Mouse (Mus musculus) liver, embryonic 16.5 days (tissue): ENCODE data around the gene Zfp683. TPM values are rescaled to one million over a fixed set of nuclear protein-coding genes. Genes with fewer than 3 reads are reported as not detected.

Source experiments
- ATAC-seq: fragments of 200-750 bp; cut with Nextera tagmentation; 2 replicates; pipeline ENCODE4 v1.8.0; 2017; ENCODE audit warnings: low read depth, mild to moderate bottlenecking, moderate number of reproducible peaks, moderate library complexity
- H3K27ac ChIP-seq: fragments of 300-500 bp; sonication (generic); 2 replicates; pipeline ENCODE4 v1.5.1; 2014; ENCODE audit warnings: mild to moderate bottlenecking, low read length
- H3K27me3 ChIP-seq: fragments of 300-500 bp; sonication (generic); 2 replicates; pipeline ENCODE4 v1.6.1; 2014; ENCODE audit warnings: low read depth, low read length, mixed read lengths; ENCODE audit not compliant: control insufficient read depth, insufficient read depth
- H3K36me3 ChIP-seq: fragments of 300-500 bp; sonication (generic); 2 replicates; pipeline ENCODE4 v1.6.1; 2014; ENCODE audit warnings: mild to moderate bottlenecking; ENCODE audit not compliant: control insufficient read depth, insufficient read depth
- H3K4me1 ChIP-seq: fragments of 300-500 bp; sonication (generic); 2 replicates; pipeline ENCODE4 v1.6.1; 2014; ENCODE audit warnings: low read depth, low read length, mixed read lengths; ENCODE audit not compliant: control insufficient read depth
- H3K4me2 ChIP-seq: fragments of 300-500 bp; sonication (generic); 2 replicates; pipeline ENCODE4 v1.6.1; 2014; ENCODE audit warnings: low read depth, low read length, mixed read lengths
- H3K4me3 ChIP-seq: fragments of 300-500 bp; sonication (generic); 2 replicates; pipeline ENCODE4 v1.5.1; 2014; ENCODE audit warnings: low read depth, mild to moderate bottlenecking, low read length
- H3K9ac ChIP-seq: fragments of 300-500 bp; sonication (generic); 2 replicates; pipeline ENCODE4 v1.6.1; 2014; ENCODE audit warnings: low read depth, low read length
- H3K9me3 ChIP-seq: fragments of 300-500 bp; sonication (generic); replicated peaks from 2 replicates; pipeline ENCODE4 v1.6.1; 2016; ENCODE audit warnings: low read length; ENCODE audit not compliant: control insufficient read depth
- WGBS: fragments of 180-500 bp; shearing (Covaris S2); extraction: QIAGEN DNeasy Blood & Tissue Kit; methylation state at CpG from one replicate; pipeline ENCODE4 v1.1.7; 2014; ENCODE audit not compliant: insufficient replicate concordance; 5-methylcytosine and 5-hydroxymethylcytosine counted together
- polyA plus RNA-seq: library from polyadenylated mRNA; unstranded; fragments of >200 nt; fragmentation: Nextera tagmentation; extraction: Ambion mirVana; gene quantifications from 2 replicates; pipeline ENCODE4 v1.2.1, GENCODE M21; 2015

Zfp683 gene
- polyA plus RNA-seq, 1 experiment from 2014 or later: not detected

DNA sequence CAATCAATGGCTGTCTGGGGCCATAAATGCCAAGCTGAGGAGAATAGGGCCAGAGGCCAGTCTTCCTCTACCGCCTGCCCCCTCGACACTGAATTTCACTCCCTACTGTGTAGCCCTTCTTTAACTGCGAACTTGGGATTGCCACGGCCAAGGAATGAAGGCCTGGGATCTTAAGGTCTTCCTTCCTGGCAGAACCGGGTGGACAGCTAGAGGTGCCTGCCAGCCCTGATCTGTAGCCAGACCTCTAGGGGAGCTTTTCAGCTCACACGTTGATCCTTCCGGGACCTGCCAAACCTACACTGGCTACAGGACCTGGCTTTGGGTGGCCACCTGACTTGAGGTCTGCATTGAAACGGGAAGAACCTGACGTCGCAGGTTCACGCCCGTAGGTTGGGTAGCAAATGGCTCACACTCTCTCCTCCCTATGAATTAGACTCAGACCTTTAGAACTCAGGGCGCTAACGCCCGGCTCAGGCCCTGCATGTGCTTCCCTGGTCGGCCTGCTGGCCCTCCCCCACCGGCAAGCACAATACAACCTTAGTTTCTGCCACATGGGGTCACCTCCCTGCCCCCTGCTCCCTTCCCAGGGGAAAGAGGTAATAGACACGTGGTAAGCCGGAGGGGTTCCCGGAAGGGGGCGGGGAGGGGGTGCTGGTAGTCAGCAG is 36.3 kb upstream of the Zfp683 start:
- no peak overlapping the region for H3K27ac ChIP-seq
- peaks cover 46% of the 10 kb centered on the region for H3K27me3 ChIP-seq
- H3K4me3 ChIP-seq: no peak overlapping the region
- WGBS: 7% methylated on average over 21 of the region's 21 CpGs
- H3K9ac ChIP-seq: no peak overlapping the region
- ATAC-seq: no peak
- no peaks in the 10 kb centered on the region for H3K9me3 ChIP-seq
- no peaks in the 10 kb centered on the region for H3K36me3 ChIP-seq
- H3K4me1 ChIP-seq: peaks cover 7% of the 10 kb centered on the region
- H3K4me2 ChIP-seq: peak overlapping the region; percentile 41

DNA sequence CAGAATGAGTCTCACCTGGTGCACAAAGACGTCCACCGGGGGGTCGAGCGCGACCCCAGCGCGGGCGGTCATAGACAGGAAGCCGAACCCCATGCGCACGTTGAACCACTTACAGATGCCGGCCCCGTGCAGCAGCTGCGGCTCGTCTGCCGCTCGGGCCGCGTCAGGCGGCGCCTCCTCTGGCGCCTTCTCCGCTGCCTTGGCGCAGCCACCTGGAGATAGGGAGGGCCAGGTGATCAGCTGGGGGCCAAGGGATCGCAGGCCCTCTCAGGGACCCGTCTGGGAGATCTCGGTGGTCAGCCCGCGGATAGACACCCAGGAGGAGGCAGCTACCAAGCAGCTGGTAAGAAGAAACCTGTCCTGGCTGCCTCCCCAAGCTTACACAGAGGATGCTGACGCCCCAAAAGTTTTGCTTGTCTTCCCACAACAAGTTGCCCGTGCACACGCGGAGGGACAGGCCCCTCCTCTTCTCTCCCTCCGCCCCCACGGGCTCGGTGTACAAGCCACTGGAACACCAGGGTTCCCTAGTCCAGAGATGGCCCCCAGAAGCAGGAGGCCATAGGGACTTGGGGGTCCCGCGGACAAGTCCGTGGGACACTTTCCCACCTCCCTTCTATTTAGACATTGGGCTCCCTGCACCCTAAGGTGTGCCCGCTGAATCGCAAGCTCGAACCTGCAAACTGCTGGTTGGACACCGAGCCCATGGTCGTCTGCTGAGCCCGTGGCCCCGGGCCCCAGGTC is 35.4 kb upstream of the Zfp683 start:
- Histone ChIP-seq H3K27me3 (peaks cover 46% of the 10 kb centered on the region), H3K36me3 (no peaks in the 10 kb centered on the region), H3K4me2 (peak overlapping the region; percentile 41), H3K4me1 (peaks cover 7% of the 10 kb centered on the region), H3K9me3 (no peaks in the 10 kb centered on the region), H3K4me3 (peak overlapping the region; percentile 29; the same call in 1 of the 2 replicates), H3K9ac (no peak overlapping the region), H3K27ac (no peak overlapping the region)
- ATAC-seq: no peak
- under 1% methylated on average over 46 of the region's 46 CpGs for WGBS

DNA sequence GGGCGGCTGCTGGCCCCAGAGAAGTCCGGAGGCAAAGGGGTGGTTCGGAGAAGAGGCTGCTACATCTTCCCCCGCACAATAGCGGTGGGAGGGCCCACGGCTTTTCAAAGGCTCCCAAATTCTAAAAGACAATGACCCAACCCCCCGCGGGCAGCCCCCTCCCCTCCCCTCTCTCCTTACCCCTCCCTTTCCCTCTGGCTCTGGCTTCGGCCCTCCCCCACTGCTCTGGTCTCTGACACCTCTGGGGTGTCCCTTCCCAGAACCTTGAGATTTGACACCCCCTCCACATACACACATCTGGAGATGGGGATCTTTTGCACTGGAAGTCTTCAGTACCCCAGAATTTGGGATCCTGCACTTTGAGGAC is 34.9 kb upstream of the Zfp683 start, which contains the start of gene Lin28a:
Gene Lin28a (minus strand): TSS at position 63 of the 367 bp plus-strand sequence.
- ATAC-seq: no peak
- H3K9ac ChIP-seq: no peak within 1 kb of the TSS
- 0% methylated on average over 9 of the region's 9 CpGs for WGBS
- H3K4me1 ChIP-seq: peaks cover 7% of the 10 kb centered on the region
- H3K36me3 ChIP-seq: no peaks in the 10 kb centered on the region
- no peak within 1 kb of the TSS for H3K27ac ChIP-seq
- H3K4me2 ChIP-seq: peak within 1 kb of the TSS; percentile 41
- H3K27me3 ChIP-seq: peaks cover 46% of the 10 kb centered on the region
- H3K4me3 ChIP-seq: peak within 1 kb of the TSS; percentile 29; the same call in 1 of the 2 replicates
- no peaks in the 10 kb centered on the region for H3K9me3 ChIP-seq

DNA sequence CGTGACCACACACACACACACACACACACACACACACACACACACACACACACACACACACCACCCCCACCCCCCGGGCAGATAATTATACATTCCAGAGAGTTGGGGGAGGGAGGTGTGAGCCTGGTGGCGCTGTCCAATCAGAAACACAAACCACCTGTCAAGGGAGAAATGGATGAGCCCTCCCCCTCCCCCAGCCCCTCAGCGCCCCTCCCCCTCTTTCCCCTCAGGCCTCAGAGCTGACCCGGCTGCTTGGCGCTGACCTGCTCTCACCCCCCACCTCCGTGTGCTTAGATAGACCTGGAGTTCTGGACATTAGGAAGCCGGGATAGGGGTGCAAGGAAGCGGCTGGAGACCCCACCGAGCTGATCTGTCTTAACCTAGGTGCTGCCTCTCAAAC is 34.4 kb upstream of the Zfp683 start:
- H3K36me3 ChIP-seq: no peaks in the 10 kb centered on the region
- ATAC-seq: no peak
- H3K4me3 ChIP-seq: no peak overlapping the region
- H3K27ac ChIP-seq: no peak overlapping the region
- H3K4me2 ChIP-seq: no peak overlapping the region
- peaks cover 7% of the 10 kb centered on the region for H3K4me1 ChIP-seq
- peaks cover 46% of the 10 kb centered on the region for H3K27me3 ChIP-seq
- 4% methylated on average over 9 of the region's 10 CpGs for WGBS
- H3K9me3 ChIP-seq: no peaks in the 10 kb centered on the region
- H3K9ac ChIP-seq: no peak overlapping the region

DNA sequence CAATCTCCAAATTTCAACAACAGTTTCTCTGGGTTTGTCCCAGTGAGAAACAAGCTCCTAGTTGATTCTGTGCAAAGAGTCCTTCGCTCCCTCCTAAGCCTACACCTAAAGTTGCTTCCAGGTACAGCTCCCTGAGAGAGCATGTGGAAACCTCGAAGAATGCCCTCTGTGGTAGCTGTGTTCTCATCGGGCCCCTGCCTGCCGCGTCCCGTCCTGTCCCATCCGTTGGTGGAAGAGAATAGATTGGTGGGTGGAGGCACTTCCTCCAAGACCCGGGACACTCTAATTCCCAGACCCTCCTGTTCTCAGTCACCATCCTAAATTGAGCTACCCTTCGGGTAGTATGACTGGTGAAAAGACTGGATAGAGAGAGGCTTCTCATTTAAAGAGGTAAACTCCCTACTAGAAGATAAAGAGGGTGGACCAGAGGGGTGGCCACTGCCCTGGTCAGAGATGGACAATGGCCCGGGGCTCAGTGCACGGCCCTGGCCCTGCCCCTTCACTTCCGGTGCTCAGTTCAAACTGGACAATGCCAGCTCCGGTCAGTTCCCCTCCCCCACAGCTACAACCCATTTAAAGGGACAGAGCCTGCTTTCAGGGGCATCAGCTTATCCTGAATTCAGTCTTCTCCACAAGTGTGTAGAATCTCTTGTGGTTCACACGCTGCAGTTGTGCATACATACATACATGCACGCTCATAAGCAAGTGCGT is 33.8 kb upstream of the Zfp683 start:
- H3K4me1 ChIP-seq: peaks cover 7% of the 10 kb centered on the region
- H3K9me3 ChIP-seq: no peaks in the 10 kb centered on the region
- whole genome bisulfite sequencing: 5% methylated on average over 16 of the region's 16 CpGs
- H3K9ac ChIP-seq: no peak overlapping the region
- peaks cover 46% of the 10 kb centered on the region for H3K27me3 ChIP-seq
- H3K4me2 ChIP-seq: no peak overlapping the region
- H3K27ac ChIP-seq: no peak overlapping the region
- ATAC-seq: no peak
- H3K4me3 ChIP-seq: no peak overlapping the region
- H3K36me3 ChIP-seq: no peaks in the 10 kb centered on the region

DNA sequence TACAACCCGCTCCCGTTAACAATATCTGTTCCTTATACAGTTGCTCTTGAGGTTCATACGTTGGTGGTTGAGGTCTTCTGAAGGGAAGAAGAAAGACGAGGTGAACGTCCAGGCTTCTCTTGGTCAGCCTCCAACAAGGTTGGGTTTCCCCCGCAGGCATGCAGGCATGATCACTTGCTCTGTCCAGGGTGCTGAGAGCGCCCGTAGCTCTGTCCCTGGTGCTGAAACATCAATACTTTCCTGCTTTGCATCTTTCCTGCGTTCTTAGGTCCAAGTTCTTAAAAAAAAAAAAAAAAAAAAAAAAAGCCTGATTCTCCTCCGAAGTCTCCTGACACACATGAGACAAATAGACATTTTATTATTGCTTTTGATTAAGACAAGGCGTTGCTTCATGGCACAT is 33.0 kb upstream of the Zfp683 start:
- H3K9me3 ChIP-seq: no peaks in the 10 kb centered on the region
- no peaks in the 10 kb centered on the region for H3K36me3 ChIP-seq
- no peak overlapping the region for H3K9ac ChIP-seq
- peaks cover 7% of the 10 kb centered on the region for H3K4me1 ChIP-seq
- no peak for ATAC-seq
- H3K27me3 ChIP-seq: peaks cover 43% of the 10 kb centered on the region
- no peak overlapping the region for H3K4me3 ChIP-seq
- H3K27ac ChIP-seq: no peak overlapping the region
- no peak overlapping the region for H3K4me2 ChIP-seq
- WGBS: 4% methylated on average over 11 of the region's 11 CpGs

DNA sequence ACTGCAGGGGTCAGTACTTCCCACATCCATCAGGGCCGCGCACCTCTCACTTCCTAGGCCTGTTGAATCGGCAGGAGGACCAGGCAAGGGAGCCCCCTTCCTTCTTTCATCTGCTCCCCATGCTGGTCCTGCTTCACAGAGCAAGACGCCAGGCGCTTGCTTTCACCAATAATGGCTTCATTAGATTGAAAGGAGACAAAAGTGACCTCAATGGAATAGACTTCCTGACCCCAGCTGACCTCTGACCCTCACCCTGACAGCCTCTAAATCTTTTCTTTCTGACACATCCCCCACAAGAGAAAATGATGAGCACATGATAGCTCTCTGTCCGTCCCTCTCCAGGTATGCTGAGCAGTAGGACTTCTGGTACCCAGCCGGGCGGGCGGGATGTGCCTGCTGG is 27.8 kb upstream of the Zfp683 start:
- 64% methylated on average over 9 of the region's 9 CpGs for WGBS
- ATAC-seq: no peak

DNA sequence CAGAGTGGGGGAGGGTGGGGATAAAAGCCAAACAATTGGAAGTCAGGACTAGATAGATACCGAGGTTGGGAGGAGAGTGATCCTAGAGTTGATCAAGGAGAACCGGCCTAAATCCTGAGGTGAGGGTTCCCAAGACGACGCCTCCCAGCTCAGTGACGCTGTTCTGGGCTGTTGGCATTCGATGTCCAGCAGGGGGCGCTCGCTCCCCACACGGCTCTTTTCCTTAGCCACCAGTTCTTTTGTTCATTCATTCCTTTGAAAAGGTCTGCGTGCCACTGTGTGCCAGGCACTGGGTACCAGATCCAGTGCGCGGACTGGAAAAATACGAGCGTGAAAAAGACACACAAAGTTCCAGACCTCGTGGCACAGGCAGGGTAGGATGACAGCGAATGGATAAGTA is 17.7 kb upstream of the Zfp683 start:
- H3K9ac ChIP-seq: no peak overlapping the region
- H3K27me3 ChIP-seq: no peaks in the 10 kb centered on the region
- no peak overlapping the region for H3K4me3 ChIP-seq
- 5% methylated on average over 16 of the region's 16 CpGs for WGBS
- H3K4me2 ChIP-seq: no peak overlapping the region
- no peaks in the 10 kb centered on the region; the same call in 1 of the 2 replicates for H3K4me1 ChIP-seq
- no peak for ATAC-seq
- no peaks in the 10 kb centered on the region for H3K36me3 ChIP-seq
- no peaks in the 10 kb centered on the region for H3K9me3 ChIP-seq
- H3K27ac ChIP-seq: no peak overlapping the region

More for the DNA sequence above, 27.8 kb upstream of the Zfp683 start:
- H3K27me3 ChIP-seq: no peaks in the 10 kb centered on the region
- H3K4me2 ChIP-seq: no peak overlapping the region
- H3K9ac ChIP-seq: no peak overlapping the region
- no peaks in the 10 kb centered on the region for H3K9me3 ChIP-seq
- no peaks in the 10 kb centered on the region for H3K4me1 ChIP-seq
- H3K36me3 ChIP-seq: no peaks in the 10 kb centered on the region
- no peak overlapping the region for H3K27ac ChIP-seq
- H3K4me3 ChIP-seq: no peak overlapping the region
